Mouse (Mus musculus) heart, postnatal 4 days (tissue): ENCODE data around the gene Cox6b1. TPM values are rescaled to one million over a fixed set of nuclear protein-coding genes. Genes with fewer than 3 reads are reported as not detected.

ENCODE experiments used
- DNase-seq: peaks from one replicate; pipeline ENCODE4 v3.0.0; 2021
- total RNA-seq, 2 experiments: library from RNA; stranded (reverse); gene quantifications; 2 replicates each; pipeline ENCODE4 v1.2.3; 2021

Gene Cox6b1
- total RNA-seq, 2 experiments from 2014 or later = 2,883 to 3,014 TPM

DNA sequence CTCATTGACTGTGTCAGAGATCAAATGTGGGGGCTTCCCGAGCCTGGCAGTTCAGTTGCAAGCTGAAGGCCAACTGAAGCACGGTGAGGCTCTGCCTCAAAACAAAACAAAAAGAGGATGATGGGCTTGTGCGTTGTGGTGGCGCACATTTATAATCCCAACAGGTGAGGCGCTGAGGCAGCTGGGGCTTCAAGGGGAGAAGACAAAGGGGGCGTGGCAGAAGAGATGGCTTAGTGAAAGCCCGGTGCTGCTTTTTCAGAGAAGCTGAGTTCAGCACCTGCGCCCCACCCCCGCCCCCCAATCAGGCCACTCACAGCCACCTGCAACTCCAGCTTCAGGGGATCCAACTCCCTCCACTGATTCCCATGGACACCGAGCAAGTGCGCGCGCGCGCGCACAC lies 17.5 kb downstream of the Cox6b1 start:
- DNase-seq = no peak

DNA sequence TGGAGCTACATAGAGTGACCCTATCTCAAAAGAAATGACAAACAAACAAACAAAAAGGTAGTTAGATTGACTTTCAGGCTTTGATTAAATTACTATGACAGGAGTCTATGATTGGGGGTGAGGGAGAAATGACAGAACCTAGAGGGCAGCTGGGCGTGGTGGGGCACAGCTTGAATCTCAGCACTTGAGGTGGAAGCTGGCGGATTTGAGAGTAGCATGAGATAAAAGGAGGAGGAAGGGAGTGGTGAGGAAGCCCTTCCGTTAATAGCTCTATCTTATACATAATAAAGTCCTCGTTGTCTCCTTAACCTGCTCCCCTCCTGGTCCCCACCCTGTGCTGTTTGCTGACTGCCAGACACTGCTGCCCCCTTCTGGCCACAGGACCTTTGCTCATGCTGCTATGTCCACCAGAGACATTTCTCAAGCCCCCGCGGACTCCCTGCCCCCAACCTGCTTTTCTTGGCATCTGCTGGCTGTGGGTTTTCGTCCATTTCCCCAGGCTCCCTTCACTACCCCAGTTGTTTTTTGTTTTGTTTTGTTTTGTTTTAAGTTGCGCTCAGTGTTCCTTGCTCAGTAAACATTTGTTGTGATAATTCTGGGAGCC lies 18.1 kb downstream of the Cox6b1 start:
- peak; percentile 73 for DNase-seq

DNA sequence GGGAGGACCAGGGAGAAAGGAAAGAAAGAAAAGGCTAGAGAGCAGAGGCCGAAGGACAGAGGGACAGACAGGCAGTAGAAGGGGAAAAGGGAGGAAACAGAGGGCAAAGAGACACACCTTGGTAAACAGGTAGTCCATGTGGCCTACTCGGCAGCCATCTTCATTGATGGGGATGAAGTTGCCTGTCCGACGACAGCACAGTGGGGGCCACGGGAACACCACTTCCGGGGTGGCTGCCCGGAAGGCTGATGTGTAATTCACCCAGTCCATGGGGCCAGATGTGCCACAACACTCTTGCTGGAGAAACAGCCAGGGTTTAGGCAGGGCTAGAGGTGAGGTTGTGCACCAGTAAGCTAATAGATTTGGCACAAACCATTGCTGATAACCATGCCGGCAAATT lies 21.0 kb downstream of the Cox6b1 start:
- DNase-seq = no peak

DNA sequence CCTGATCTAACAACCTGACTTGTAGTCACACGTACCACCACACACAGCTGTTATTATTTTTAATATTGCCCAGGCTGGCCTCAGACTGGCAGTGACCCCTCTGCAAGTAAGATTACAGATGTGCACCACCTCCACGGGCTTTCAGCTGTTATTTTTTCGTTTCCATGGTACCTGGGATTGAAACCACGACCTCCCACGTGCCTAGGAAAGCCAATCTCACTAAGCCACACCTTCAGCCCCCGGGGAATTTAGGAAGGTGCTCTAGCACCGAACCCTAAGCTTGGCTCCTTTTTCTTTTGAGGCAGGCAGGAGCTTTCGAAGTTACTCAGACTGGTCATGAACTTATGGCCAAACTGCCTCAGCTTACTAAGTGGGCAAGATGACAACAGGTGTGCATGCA lies 21.5 kb downstream of the Cox6b1 start:
- no peak for DNase-seq

DNA sequence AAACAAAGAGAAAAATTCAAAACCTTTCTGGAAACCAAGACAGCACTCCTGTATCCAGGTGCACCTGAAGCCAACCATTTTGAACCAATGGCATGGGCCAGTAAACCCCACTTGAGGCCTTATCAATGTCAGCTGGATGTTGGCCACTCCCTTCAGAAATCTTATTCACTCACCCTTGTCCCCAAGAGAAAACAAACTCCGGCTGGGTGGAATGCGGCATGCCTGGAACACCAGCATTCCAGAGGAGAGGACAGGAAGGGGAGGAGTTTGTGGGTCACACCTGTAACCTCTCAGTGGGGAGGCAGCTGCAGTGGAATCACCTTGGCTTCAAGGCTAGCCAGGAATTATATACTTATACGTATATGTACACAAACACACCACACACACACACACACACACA lies 23.4 kb downstream of the Cox6b1 start:
- DNase-seq = no peak

DNA sequence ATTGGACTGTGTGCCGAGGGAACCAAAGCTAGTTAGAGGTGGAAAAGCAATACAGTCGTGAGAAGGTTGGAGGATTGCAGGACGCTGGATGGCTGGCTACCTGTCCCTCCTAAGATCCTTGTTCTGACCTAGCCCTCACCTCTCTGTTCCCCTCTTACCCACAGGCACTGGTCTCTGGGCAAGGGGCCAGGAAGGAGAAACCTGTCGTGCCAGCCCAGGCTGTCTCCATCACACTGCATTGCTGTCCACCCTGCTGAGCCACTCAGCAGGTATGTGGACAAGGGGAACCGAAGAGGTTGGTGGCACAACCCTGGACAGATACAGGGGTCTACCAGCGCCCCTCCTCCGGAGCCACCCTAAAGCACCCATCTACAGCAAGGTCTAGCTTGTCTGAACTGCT lies 25.3 kb downstream of the Cox6b1 start:
- no peak for DNase-seq

DNA sequence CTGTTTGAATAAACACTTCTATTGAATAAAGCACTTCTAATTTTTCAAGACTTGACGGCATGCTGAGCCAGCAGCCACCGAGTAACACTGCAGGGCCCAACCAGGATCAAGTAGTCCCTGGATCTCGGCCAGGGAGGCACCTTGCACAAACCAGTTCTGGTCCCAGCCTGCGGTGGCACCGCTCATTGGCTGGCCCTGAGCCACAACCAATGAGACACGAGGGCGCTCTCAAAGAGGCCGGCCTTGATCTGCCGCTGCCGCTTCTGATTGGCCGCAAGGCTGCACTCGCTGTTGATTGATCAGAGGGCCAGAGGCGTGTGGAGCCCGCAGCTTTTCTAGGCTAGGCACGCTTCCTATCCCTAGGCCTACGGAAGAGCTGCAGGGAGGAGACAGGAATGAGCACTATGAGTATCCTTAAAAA lies 26.0 kb downstream of the Cox6b1 start:
- DNase-seq = peak; percentile 93

DNA sequence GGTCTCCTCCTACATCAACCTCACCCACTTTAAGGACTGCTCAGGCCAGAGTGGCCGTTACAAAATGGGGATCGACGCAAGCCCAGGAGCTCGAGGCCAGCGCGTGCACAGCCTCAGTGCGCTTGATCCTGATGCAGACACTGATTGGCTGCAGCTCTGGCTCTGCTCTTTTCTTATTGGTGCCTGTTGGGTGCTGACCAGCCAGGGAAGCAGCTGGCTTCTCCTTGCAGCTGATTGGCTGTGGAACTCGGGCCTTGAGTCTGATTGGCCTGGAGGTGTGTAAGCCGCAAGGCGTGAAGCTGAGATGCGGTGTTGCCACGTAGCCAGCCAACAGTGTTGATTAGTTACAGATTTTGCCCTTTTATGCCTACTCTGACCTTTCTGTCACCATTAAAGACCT lies 27.2 kb downstream of the Cox6b1 start, which contains the start of gene Zbtb32:
Gene Zbtb32, minus strand, starts transcription at position 124 of the 400 bp plus-strand sequence.
- no peak for DNase-seq

DNA sequence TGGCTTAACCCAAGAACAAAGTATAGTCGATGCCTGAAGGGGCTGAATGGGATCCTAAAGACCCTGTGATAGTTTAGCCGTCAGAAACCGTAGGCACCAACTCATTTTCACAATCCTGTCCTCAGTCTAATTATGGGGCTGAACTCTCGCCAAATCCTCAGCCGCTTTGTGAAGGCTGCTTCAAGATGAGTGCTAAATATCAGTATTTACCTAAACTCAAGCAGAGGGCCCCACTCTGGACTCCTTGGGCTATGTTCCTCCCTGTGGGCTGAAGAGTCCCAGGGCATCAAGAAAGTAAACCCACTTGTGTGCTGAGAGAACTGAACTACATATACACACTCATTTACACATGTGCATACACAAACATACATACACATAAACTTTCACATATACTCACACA lies 29.1 kb downstream of the Cox6b1 start:
- no peak for DNase-seq

DNA sequence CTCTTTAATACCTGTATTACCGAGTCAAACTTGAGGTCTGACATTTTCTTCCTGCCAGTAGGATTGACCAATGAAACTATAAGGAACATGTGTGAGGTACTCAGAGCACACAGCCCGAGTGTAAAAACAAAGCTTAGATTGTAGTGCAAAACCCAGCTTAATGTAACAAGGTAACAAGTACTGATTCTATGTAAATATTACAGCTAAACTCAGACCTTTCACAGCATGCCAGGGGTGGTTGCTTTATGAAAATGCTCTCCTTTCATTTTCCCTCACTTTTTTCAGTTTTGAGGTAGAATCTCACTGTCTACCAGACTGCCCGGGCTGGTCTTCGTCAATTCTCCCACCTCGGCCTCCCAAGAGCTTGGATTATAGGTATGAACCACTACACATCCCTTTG lies 29.9 kb downstream of the Cox6b1 start:
- DNase-seq = no peak

DNA sequence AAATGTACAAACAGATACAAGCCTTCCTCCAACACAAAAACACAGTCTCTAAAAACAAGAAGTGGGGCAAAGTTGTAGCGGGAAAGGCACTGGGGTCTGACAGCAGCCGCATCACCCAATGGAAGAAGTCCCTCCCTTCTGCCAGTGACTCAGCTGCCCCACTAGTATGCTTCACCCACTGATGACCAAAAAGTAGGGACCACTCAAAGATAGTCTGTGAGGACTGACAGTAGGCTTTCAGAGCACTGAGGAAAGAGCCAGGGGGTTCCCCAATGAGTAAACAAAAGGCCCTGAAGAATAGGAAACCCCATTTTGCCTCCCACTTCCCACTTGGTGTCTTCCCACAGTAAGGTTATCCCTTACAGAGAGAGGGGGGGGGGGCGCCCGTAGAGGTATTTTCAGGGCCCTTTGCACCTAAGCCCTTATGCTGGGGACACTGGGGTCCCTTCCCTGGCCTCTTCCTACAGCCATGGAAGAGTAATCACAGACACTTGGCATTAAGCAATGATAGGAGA lies 31.4 kb downstream of the Cox6b1 start:
- no peak for DNase-seq

DNA sequence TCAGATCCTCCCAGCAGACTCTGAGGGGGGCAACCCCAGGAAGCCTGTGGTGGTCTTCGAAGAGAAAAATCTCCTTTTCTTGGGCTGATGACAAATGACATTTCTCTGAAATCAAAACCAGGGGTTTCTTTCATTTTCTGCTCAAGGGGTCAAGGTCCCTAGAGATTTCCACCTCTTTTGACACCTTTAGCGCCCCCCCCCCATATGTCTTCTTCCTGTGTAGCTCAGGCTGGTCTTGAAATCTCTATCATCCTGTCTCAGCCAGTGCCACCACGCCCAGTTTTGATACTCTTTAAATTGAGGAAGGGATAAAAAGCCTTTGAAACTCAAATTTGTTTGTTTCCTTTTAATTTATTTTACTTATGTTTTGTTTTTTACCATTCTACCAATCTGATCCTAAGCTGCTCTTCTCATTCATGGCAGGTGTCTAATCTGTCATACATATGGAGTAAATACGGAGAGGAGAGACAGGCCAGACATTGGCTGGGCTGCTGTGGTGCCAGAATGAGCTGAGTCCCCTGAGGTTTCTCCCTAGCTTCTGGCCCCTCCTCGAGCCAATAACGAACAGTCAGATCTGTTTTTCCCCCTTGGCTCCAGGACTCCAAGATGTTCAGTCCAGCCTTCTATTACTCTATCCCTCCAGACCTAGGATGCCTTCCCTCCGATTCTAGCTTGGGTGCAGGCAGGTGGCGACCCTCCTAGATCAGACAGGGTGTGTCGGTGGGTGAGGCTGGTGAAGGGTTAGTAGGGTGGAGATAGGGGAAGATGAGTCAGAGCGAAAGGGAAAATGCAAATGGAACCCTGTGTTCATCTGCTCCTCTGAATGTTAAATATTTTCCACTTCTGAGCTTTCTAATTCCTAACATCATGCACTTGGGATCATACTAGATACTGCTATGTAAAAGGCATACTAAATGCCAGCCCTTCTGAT lies 32.1 kb downstream of the Cox6b1 start:
- DNase-seq = no peak

DNA sequence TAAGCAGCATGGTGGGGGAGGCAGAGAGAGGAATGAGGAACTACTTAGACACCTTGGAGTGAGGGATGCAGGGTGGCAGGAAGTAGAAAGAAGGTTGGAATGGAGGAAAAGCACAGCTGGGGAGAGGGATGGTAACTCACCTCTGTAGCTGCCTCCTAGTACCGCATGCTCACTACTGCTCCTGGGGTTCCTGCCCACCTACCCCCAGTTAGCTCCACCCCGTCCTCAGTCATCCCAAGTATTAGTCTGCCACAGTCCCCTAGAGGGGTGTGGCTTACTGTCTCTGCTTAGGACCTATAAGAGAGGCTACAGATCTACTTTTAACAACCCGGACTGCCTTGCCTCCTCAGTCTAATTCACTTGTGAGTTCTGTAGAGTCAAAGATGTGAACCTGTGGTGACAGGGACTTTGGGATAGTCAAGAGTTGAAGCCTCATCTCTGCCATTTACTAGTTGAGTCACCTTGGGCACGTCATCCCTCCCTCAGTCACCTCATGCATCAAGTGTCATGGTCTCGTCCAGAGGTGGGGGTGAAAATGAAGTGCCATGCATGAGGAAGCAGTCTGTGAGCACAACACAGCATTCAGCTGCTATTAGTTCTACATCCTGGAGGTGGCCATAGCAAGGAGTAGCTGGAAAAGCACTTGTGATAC lies 33.1 kb downstream of the Cox6b1 start:
- no peak for DNase-seq

DNA sequence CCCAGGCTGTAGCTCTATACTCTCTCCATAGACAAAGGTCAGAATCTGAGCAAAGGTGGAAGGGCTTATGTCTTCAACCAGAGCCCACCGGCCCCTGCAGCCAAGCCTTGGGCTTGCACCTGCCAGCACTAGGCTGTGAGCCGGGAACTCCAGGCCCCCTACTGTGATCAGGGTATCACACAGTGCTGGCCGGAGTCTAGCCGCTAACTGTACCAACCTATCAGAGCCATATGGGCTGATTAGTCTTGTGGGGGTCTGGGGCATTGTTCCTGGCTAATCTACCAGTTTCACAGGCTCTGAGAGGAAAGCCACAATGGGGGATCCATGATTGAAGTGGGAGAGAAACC lies 34.4 kb downstream of the Cox6b1 start:
- no peak for DNase-seq

DNA sequence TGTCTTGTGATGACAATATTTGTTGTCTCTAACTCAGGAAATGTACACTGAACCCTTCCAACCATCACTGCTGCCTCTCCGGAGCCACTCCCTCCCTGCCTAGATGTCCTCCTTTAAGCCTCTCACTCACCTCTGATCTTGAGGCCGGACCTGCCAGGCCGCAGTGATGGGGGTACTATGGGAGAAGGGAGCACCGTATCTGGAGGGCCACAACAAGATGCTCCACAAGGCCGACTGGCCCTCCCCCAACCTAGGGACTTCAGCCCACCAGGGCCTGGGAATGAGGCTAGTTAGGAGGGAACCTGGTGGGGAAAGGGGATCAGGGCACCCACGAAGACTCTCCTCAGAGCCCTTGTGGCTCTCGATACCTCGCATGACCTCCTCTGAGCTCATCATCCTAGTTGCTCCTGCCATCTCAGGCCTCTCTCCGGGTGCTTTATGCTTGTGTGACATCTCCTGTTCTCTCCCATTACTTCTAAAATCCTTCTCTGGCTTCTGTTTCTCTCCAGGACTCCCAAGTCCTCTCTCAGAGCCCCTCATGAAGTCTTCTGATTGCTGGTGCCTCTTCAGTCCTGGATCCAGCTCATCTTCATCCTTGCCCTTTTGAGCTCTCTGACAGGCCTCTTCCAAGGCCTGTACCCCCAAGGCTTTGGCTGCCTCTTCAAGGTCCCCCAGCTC lies 34.9 kb downstream of the Cox6b1 start:
- no peak for DNase-seq

DNA sequence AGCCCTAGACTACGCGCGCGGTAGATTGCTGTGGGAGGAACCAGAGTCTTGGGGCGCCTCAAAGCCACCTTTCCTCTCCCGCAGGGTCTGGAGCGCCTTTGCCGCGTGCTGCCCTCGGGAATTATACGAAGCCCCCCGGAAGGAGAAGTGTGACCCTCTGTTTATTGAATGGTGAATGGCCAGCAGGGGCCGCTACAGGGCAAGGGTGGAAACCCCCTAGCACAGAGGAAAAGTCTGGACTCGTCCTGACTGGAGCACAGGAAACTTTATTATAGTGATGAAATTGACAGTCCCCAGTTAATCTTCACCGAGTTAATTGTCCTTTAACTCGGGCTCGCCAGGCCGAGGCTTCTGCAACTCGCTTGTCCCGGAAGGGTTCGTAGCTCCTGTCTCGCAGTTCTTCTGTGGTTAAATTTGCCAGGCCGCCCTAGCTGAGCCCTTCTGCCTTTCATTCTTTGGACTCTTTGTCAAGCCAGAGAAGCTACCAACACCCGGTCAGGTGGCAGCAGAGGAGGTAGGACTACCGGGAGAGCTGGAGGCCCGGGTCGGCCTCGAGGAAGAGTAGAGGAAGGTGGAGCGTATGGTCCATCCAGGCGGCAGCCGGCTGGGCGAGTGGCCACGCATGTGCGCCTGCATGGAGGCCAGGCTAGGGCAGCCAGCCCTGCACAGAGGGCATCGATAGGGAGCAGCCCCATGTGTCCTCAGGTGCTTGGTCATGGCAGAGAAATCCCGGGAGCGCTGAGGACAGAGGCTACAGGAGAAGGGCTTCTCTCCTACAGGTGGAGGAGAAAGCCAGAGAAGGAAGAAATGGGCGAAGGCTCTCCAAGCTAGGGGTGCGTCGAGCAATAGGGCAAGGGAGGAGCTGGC lies 36.3 kb downstream of the Cox6b1 start:
- peak; percentile 91 for DNase-seq

DNA sequence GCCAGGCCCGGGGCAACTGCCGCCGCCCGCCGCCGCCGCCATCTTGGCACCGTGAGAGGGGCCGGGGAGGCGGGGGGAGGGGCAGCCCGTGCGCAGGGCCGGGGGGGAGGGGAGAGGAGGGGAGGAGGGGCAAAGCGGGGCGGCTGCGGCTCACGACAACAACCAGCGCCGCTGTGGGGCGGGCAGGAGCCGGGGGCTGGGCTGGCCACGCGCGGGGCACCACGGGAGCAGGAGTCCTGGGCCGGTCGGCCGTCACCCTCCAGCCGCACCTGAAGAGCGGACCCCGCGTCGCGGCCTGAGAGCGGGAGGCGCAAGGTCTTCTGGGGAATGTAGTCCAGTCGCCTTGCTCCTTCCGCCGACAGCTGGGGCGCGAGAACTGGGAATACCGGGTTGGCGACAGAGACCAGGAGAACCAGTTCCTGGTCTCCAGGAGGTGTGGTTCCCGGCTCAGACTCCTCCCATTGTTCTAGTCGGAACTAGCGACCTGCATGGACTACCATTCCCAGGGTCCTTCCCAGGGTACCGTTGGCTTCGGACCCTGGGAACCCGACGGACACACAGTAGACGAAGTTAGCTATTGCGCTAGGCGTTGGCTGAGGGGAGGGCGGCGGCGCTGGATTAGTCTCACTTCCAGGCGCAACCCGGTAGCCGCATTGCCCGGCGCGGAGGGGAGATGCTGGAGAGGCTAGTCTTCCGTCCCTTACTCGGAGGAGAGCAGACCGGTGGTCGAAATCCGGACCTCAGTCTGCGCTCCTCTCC lies 37.1 kb downstream of the Cox6b1 start, which contains the start of gene Kmt2b:
Gene Kmt2b, minus strand, starts transcription at position 51 of the 759 bp plus-strand sequence.
- peak; percentile 96 for DNase-seq

DNA sequence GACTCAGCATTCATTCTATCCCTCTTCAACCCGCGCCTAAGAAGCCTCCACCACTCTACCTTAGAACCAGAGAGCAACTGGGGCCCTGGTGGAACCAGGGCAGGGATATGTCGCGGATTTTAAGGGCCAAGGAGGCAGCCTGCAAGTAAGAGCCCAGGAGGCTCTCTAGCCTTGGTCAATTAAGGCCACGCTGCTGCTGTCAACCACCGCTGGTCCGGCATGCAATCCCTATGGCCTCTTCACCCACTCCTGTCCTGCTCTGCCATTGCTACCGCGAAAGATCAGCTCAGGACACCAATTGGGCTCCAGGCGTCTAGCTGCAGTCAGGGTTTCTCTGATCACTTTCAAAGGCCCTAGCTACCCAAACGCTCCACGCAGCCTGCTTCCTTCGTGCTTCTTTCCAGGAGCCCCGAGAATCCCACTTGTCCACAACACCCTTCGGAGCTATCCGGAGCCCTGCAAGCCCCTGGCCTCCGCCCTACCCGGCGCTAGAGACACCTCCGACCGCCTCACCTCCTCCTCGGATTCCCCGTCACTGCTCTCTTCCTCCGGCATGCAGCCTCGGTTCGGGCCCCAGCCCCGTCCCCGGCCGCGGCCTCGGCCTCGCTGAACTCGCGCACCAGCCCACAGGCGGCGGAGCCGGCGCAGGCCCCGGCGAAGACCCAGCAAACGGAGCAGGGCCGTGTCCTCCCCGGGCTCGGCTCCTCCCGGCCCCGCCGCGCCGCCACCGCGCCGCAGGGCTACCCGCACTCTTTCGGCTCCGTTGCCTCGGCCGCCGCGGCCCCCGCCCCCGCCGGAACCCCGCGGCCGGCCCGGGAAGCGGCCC lies 37.9 kb downstream of the Cox6b1 start:
- DNase-seq = peak; percentile 65

DNA sequence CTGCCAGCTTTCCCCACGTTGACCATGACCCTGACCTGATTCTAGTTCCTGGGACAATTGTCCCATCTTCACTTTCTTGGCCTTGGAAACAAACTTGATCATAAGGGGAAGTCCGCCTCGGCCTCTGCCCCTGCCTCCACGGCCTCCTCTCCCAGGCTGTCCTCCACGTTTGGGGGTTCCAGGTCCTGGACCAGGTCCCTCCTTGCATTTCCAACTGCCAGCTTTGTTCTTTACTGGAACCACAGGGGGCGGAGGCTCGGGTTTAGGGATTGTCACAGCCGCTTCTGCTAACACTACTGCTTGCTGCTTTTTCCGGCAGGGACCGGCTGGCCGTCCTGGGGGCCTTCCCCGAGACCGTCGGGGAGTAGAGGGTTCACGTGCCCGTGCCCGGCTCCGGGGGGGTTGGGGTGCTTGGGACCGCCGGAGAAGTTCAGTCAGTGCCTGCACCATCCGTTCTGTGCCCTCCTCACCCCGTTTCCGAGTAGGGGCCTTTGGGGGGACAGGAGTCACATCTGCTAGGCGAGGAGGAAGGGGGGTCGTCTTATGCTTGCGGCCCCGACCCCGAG lies 39.4 kb downstream of the Cox6b1 start:
- DNase-seq = peak; percentile 18
